Mouse (Mus musculus) liver, adult 2 months (tissue): Measurements from ENCODE around the gene Best1. TPM values are rescaled to one million over a fixed set of nuclear protein-coding genes. Genes with fewer than 3 reads are reported as not detected.
A peak's percentile ranks its signal among the peaks of the same experiment; 100 is the strongest.
"Not testable (repeated sequence)": the region's sequence is repeated elsewhere in the genome, so short reads cannot be mapped to it uniquely, and the experiment has no call there.

Experiments used
- DNase-seq: peaks from one replicate; pipeline ENCODE4 v3.0.0-alpha.2; 2011; ENCODE audit warnings: low read depth, low spot score; ENCODE audit errors: extremely low read depth
- H3K27ac ChIP-seq: fragments of 200-500 bp; replicated peaks from 2 replicates; pipeline ENCODE4 v1.5.1; 2012; ENCODE audit warnings: low read depth, mild to moderate bottlenecking, control low read depth, inconsistent platforms, low read length; ENCODE audit not compliant: insufficient read depth
- H3K27me3 ChIP-seq: fragments of 200-500 bp; 2 replicates; pipeline ENCODE4 v1.6.1; 2012; ENCODE audit warnings: mild to moderate bottlenecking, moderate library complexity, low read length, inconsistent platforms; ENCODE audit not compliant: control insufficient read depth, insufficient read depth
- H3K36me3 ChIP-seq: fragments of 200-500 bp; 2 replicates; pipeline ENCODE4 v1.6.1; 2012; ENCODE audit warnings: low read length, inconsistent platforms; ENCODE audit not compliant: control insufficient read depth, insufficient read depth
- H3K4me1 ChIP-seq: fragments of 200-500 bp; 2 replicates; pipeline ENCODE4 v1.6.1; 2011; ENCODE audit warnings: low read length; ENCODE audit not compliant: control insufficient read depth, insufficient read depth
- H3K4me3 ChIP-seq: fragments of 200-500 bp; 2 replicates; pipeline ENCODE4 v1.5.1; 2011; ENCODE audit warnings: low read depth, mild to moderate bottlenecking, control low read depth, low read length, moderate library complexity; ENCODE audit not compliant: insufficient read depth
- H3K79me2 ChIP-seq: fragments of 200-500 bp; 2 replicates; pipeline ENCODE4 v1.6.1; 2012; ENCODE audit warnings: inconsistent platforms, mild to moderate bottlenecking, low read length, moderate library complexity; ENCODE audit not compliant: control insufficient read depth, insufficient read depth
- H3K9ac ChIP-seq: fragments of 200-500 bp; 2 replicates; pipeline ENCODE4 v1.6.1; 2012; ENCODE audit warnings: low read depth, mild to moderate bottlenecking, control low read depth, inconsistent platforms, low read length
- CTCF ChIP-seq: fragments of 200-500 bp; IDR thresholded peaks from 2 replicates; pipeline ENCODE4 v1.5.1; 2011; ENCODE audit warnings: low read depth, low read length, control low read depth
- POLR2A ChIP-seq: fragments of 200-500 bp; IDR thresholded peaks from 2 replicates; pipeline ENCODE4 v1.6.1; 2011; ENCODE audit warnings: low read length, control low read depth; ENCODE audit not compliant: insufficient read depth; ENCODE audit errors: extremely low read depth
- WGBS: fragments of 180-500 bp; shearing (Covaris S2); methylation state at CpG from one replicate; pipeline ENCODE4 v1.1.7; 2018; 5-methylcytosine and 5-hydroxymethylcytosine counted together
- polyA plus RNA-seq: library from polyadenylated mRNA; depleted of rRNA; stranded (reverse); fragments of >200 nt; gene quantifications from 2 replicates; pipeline ENCODE4 v1.2.3, GENCODE M21; 2012
- total RNA-seq: library from RNA; depleted of rRNA; stranded (reverse); fragments of >200 nt; gene quantifications from 2 replicates; pipeline ENCODE4 v1.2.3, GENCODE M21; 2014

Gene Best1
- total and polyA plus RNA-seq, 2 experiments, result 0.05 TPM; not detected in 1

DNA sequence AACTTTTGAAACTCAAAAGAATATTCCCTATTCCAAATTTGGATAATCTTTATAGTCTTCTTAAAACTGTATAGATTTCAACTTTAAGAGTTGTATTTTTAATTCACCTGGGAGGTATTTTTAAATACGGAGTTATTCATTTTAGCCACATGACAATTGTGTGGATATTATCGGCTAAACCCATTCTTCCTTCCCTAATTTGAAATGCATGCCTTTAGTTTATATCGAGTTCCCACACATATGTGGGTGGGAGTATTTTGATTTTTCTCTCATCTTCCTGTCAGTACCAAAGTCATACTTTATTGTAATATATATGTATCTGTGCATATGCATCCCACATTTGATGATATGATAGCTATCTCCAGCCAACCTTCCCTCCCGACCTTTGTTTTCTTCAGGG, 21.2 kb downstream of the Best1 start, which contains the start of gene Fth1:
TSS of gene Fth1 (plus strand) at position 341 of the 400 bp plus-strand sequence.
- peaks cover 7% of the 10 kb centered on the region; the same call in 1 of the 2 replicates for H3K79me2 ChIP-seq
- peaks cover 38% of the 10 kb centered on the region for H3K4me1 ChIP-seq
- no peaks in the 10 kb centered on the region for H3K27me3 ChIP-seq
- DNase-seq, result no peak
- whole genome bisulfite sequencing, result 94% methylated on average over 4 of the region's 4 CpGs
- peak within 1 kb of the TSS; percentile 93; the same call in 1 of the 2 replicates for H3K27ac ChIP-seq
- TF ChIP-seq CTCF, result no peak
- peaks cover 16% of the 10 kb centered on the region for H3K36me3 ChIP-seq
- no peak within 1 kb of the TSS for H3K9ac ChIP-seq
- H3K4me3 ChIP-seq, result no peak within 1 kb of the TSS

DNA sequence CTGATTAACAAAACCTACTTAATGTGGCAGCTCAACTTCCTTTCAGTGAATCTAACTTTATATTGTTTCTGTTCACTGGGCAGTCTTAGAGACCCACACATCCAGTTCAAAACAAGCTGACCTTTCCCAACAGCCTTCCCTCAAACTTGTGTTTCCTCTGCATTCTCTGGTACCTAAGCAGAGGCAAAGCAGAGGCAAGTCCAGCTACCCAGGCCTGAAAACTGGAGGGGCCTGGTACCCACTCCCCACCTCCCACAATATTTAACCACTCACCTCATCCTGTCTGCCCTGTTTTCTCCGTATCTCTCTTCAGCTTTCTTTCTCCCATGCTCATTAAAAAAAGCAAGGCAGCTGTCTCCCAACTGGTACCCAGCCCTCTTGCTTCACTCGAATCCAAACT, 22.3 kb downstream of the Best1 start:
- H3K27me3 ChIP-seq, result no peaks in the 10 kb centered on the region
- 87% methylated on average over 2 of the region's 2 CpGs for WGBS
- TF ChIP-seq POLR2A, result no peak
- TF ChIP-seq CTCF, result no peak
- peaks cover 6% of the 10 kb centered on the region for H3K36me3 ChIP-seq
- DNase-seq, result no peak
- H3K27ac ChIP-seq, result peak overlapping the region; percentile 93
- no peak overlapping the region for H3K4me3 ChIP-seq
- peaks cover 36% of the 10 kb centered on the region for H3K4me1 ChIP-seq
- H3K9ac ChIP-seq, result no peak overlapping the region
- peaks cover 7% of the 10 kb centered on the region; the same call in 1 of the 2 replicates for H3K79me2 ChIP-seq

DNA sequence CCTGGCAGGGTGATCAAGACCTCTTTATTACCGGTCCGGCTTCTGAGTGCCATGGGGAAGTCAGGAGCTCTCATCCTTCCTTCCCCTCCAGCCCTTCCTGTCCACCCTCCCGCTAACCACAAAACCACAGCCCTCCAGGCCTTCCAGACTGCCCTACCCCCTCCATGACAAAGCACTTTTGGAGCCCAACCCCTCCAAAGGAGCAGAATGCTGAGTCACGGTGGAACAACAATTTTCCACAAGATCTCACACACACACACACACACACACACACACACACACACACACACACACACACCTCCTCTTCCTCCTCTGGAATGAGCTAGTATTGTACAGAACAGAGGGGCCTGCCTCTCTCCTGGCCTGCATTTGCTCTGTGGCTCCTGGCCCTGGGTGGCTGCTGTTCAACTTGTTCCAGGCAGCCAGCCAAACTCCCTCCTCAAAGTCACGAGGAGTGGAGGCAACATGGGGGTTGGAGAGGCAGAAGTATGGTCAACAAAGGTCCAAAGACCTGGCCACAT, 22.9 kb downstream of the Best1 start:
- 12% methylated on average over 5 of the region's 5 CpGs for WGBS
- peak; percentile 90 for DNase-seq
- H3K79me2 ChIP-seq, result peaks cover 7% of the 10 kb centered on the region; the same call in 1 of the 2 replicates
- H3K36me3 ChIP-seq, result no peaks in the 10 kb centered on the region
- no peak overlapping the region for H3K4me3 ChIP-seq
- H3K27ac ChIP-seq, result peak overlapping the region; percentile 93
- TF ChIP-seq POLR2A, result no peak
- TF ChIP-seq CTCF, result no peak
- no peaks in the 10 kb centered on the region for H3K27me3 ChIP-seq
- peaks cover 33% of the 10 kb centered on the region for H3K4me1 ChIP-seq
- H3K9ac ChIP-seq, result peak overlapping the region; percentile 16; the same call in 1 of the 2 replicates

DNA sequence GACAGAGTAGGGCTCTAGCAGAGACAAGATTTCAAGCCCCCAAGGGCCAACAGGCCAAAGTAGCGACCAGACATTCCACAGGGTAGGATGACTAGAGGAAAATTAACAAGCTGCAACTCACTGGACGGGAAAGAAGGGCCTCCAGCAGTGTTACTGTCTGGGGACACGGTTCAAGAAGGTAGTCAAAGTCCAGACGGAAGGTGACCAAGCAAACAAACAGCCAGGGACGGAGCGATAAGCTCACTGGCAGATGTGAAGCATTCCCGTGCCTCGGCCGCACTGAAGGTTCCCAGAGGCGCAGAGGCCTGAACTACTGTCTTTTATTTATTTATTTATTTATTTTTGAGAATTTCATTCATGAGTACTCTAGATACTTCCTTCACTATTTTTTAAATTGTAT, 24.3 kb downstream of the Best1 start:
- Histone ChIP-seq H3K9ac (peak overlapping the region; percentile 63; the same call in 1 of the 2 replicates), H3K4me3 (no peak overlapping the region), H3K79me2 (no peaks in the 10 kb centered on the region), H3K27ac (peak overlapping the region; percentile 96), H3K27me3 (no peaks in the 10 kb centered on the region), H3K36me3 (no peaks in the 10 kb centered on the region), H3K4me1 (peaks cover 33% of the 10 kb centered on the region)
- no peak for TF ChIP-seq POLR2A
- TF ChIP-seq CTCF, result no peak
- DNase-seq, result peak; percentile 95
- 38% methylated on average over 10 of the region's 10 CpGs for WGBS

DNA sequence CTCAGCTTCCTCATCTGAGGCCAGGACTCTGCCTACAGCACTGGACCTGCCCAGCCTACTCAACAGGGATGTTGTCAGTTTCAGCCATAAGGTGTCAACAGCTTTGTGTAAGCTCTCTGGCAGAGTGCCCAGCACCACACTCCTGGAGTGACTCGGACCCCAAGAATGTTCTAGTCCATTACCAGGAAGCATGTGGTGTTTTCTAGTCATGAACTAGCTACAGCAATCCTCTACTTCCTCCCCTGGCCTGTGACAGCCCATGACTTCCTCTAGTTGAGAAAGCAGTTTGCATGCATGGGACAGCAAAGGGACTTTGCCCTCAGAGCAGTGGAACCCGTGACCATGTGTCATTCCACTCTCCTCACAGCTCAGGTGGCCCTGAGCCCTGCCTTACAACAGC, 26.6 kb downstream of the Best1 start:
- peaks cover 29% of the 10 kb centered on the region for H3K4me1 ChIP-seq
- WGBS, result 11% methylated on average over 2 of the region's 2 CpGs
- H3K4me3 ChIP-seq, result not testable (repeated sequence)

DNA sequence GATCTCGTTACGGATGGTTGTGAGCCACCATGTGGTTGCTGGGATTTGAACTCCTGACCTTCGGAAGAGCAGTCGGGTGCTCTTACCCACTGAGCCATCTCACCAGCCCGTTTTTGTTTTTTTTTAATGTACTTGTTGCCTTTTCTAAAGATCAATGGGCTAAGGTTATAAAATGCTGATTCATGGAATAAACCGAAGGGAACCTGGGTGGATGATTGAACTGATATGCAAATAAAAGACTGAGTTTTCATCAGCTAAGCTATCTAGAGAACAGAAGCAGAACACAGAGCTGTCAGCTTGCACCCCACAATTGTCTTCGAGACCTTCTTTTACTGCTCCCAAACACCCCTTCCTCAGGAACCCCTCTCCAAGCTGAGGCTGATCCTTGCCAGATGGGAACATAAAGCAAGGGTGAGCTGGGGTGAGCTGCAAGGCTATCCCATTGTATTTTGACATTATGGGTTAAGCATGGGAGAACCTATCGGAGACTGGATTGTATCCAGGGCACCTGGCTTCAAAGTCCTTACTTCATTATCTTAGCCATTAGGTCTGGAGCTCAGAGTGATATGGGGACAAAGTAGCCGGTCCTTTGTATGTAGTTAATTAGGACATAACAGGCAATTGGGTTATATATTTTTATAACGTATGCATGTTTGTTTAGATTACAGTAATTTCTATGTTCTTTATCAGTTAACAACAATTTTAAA, 33.2 kb downstream of the Best1 start:
- Histone ChIP-seq H3K9ac (no peak overlapping the region), H3K79me2 (no peaks in the 10 kb centered on the region), H3K36me3 (no peaks in the 10 kb centered on the region), H3K27ac (peak overlapping the region; percentile 94), H3K4me1 (peaks cover 8% of the 10 kb centered on the region), H3K4me3 (no peak overlapping the region; the same call in 1 of the 2 replicates), H3K27me3 (no peaks in the 10 kb centered on the region)
- DNase-seq, result peak; percentile 84
- TF ChIP-seq CTCF, result no peak
- TF ChIP-seq POLR2A, result no peak
- WGBS, result 25% methylated on average over 10 of the region's 10 CpGs

More for the DNA sequence above, 26.6 kb downstream of the Best1 start:
- not testable (repeated sequence) for H3K79me2 ChIP-seq, H3K36me3 ChIP-seq, H3K9ac ChIP-seq, H3K27me3 ChIP-seq
- peak; percentile 71 for DNase-seq
- H3K27ac ChIP-seq, result peak overlapping the region; percentile 5; the same call in 1 of the 2 replicates
